Mouse (Mus musculus) G1E (cell line): ENCODE measurements at regions not wholly inside any gene's neighbourhood (a gene's known extent, or its start where the extent isn't known, plus 50 kb on each side); places are given as distances from the start of the nearest gene placed in this dataset.

Source experiments
- ATAC-seq: 2 replicates; pipeline ENCODE4 v1.8.0; 2016; ENCODE audit warnings: mild to moderate bottlenecking; ENCODE audit not compliant: insufficient number of reproducible peaks, poor library complexity, low FRiP score, severe bottlenecking; ENCODE audit errors: extremely low read depth
- DNase-seq: peaks from one replicate; pipeline ENCODE4 v3.0.0; 2012; ENCODE audit warnings: low spot score
- H3K27me3 ChIP-seq: 2 replicates; pipeline ENCODE4 v1.6.1; 2012; ENCODE audit warnings: mild to moderate bottlenecking, low read length, inconsistent platforms; ENCODE audit not compliant: insufficient read depth
- H3K36me3 ChIP-seq: replicated peaks from 2 replicates; pipeline ENCODE3; 2012; ENCODE audit warnings: mild to moderate bottlenecking, inconsistent platforms
- H3K4me1 ChIP-seq: 2 replicates; pipeline ENCODE4 v1.6.1; 2012; ENCODE audit warnings: low read depth, low read length, inconsistent platforms, mixed read lengths; ENCODE audit not compliant: insufficient read depth
- H3K4me3 ChIP-seq: 2 replicates; pipeline ENCODE4 v1.5.1; 2012; ENCODE audit warnings: low read depth, mild to moderate bottlenecking, inconsistent platforms, low read length, moderate library complexity, mixed read lengths
- H3K9me3 ChIP-seq: replicated peaks from 2 replicates; pipeline ENCODE4 v1.6.1; 2012; ENCODE audit warnings: inconsistent platforms
- CTCF ChIP-seq: IDR thresholded peaks from 2 replicates; pipeline ENCODE4 v1.5.1; 2012; ENCODE audit warnings: low read depth, low read length, inconsistent platforms, mixed read lengths
- GATA1 ChIP-seq: IDR thresholded peaks from 2 replicates; pipeline ENCODE4 v1.6.1; 2012; ENCODE audit warnings: borderline replicate concordance, low read length, inconsistent platforms, mixed read lengths
- GATA2 ChIP-seq: IDR thresholded peaks from 2 replicates; pipeline ENCODE4 v1.6.1; 2012; ENCODE audit warnings: low read depth, low read length, inconsistent platforms, borderline replicate concordance
- POLR2AphosphoS5 ChIP-seq: IDR thresholded peaks from 2 replicates; pipeline ENCODE4 v1.6.1; 2012; ENCODE audit warnings: low read depth, low read length, inconsistent platforms; ENCODE audit not compliant: insufficient replicate concordance
- TAL1 ChIP-seq: conservative IDR thresholded peaks from 2 replicates; pipeline ENCODE4 v1.6.1; 2012; ENCODE audit warnings: low read depth, low read length, inconsistent platforms, mixed read lengths

DNA sequence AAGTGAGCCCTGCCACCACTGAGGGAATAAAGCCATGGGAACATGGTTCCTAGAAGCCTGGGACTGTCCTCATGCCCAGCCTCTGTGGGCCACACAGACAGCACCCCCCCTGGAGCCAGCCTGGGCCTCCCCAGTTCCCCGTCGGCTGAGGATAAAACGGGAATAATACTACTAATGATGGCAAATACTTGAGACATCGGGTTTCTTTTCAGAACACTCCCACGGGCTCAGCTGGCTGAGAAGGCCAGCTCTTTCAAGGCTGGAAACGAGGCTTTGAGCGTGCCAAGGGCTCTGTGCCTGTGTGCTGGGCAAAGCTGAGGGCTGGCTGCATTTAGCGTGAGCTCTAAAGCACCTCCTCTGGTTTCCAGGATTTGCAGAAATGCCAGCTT is 183.7 kb downstream of the Bmp7 start:
- H3K27me3 ChIP-seq, result no peaks in the 10 kb centered on the region

DNA sequence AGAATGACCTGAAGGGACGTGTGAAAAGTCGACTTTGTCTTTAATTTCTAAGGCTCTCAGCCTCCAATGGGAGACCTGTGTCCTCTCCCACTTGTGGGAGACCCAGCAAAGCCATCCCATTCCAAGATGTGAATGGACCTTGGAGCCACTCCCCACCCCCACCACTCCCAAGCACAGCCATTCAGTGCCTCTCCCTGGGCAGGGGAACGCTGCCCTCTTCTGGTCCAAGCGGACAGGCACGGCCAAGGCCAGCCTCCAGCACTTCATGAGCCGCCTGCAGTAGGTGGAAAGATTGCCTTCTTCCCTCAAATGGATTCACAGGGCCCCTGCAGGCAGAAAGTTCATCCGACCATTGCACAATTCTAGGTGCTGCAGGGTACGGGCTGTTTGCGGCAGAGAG is 181.6 kb downstream of the Bmp7 start:
- no peak overlapping the region for H3K4me3 ChIP-seq
- DNase-seq (no peak), ATAC-seq (no peak)
- no peaks in the 10 kb centered on the region for H3K27me3 ChIP-seq
- H3K4me1 ChIP-seq, result no peaks in the 10 kb centered on the region
- peaks cover 84% of the 10 kb centered on the region for H3K9me3 ChIP-seq
- H3K36me3 ChIP-seq, result no peaks in the 10 kb centered on the region
- TF ChIP-seq GATA2 (no peak), TAL1 (no peak), CTCF (no peak), GATA1 (no peak), POLR2AphosphoS5 (no peak)

More for the DNA sequence above, 183.7 kb downstream of the Bmp7 start:
- Histone ChIP-seq H3K4me3 (no peak overlapping the region), H3K4me1 (no peaks in the 10 kb centered on the region), H3K9me3 (peaks cover 87% of the 10 kb centered on the region), H3K36me3 (no peaks in the 10 kb centered on the region)
- ATAC-seq (no peak), DNase-seq (no peak)
- TF ChIP-seq POLR2AphosphoS5, result no peak
- no peak for TF ChIP-seq CTCF
- no peak for TF ChIP-seq GATA2
- no peak for TF ChIP-seq TAL1
- TF ChIP-seq GATA1, result no peak

GRCm38 (mm10) chr2:172765260-172765659 is 174.9 kb downstream of the Bmp7 start:
- peaks cover 81% of the 10 kb centered on the region for H3K9me3 ChIP-seq
- H3K36me3 ChIP-seq, result no peaks in the 10 kb centered on the region
- no peaks in the 10 kb centered on the region for H3K27me3 ChIP-seq
- no peaks in the 10 kb centered on the region for H3K4me1 ChIP-seq
- no peak for TF ChIP-seq CTCF
- TF ChIP-seq TAL1, result no peak
- no peak for TF ChIP-seq GATA2
- no peak for TF ChIP-seq POLR2AphosphoS5
- TF ChIP-seq GATA1, result no peak
- H3K4me3 ChIP-seq, result no peak overlapping the region
- ATAC-seq (no peak), DNase-seq (no peak)

GRCm38 (mm10) chr2:172766403-172766802 is 173.7 kb downstream of the Bmp7 start:
- H3K36me3 ChIP-seq, result no peaks in the 10 kb centered on the region

GRCm38 (mm10) chr2:172768756-172769155 is 171.4 kb downstream of the Bmp7 start:
- Histone ChIP-seq H3K4me3 (no peak overlapping the region), H3K9me3 (peaks cover 87% of the 10 kb centered on the region), H3K4me1 (no peaks in the 10 kb centered on the region), H3K27me3 (no peaks in the 10 kb centered on the region), H3K36me3 (no peaks in the 10 kb centered on the region)
- no peak for DNase-seq
- no peak for ATAC-seq
- TF ChIP-seq GATA2, result no peak
- no peak for TF ChIP-seq POLR2AphosphoS5
- no peak for TF ChIP-seq GATA1
- no peak for TF ChIP-seq CTCF
- no peak for TF ChIP-seq TAL1

More at GRCm38 (mm10) chr2:172766403-172766802, 173.7 kb downstream of the Bmp7 start:
- DNase-seq (no peak), ATAC-seq (no peak)
- H3K9me3 ChIP-seq, result peaks cover 80% of the 10 kb centered on the region
- TF ChIP-seq GATA2 (no peak), GATA1 (no peak), POLR2AphosphoS5 (no peak), CTCF (no peak), TAL1 (no peak)
- no peak overlapping the region for H3K4me3 ChIP-seq
- H3K4me1 ChIP-seq, result no peaks in the 10 kb centered on the region
- H3K27me3 ChIP-seq, result no peaks in the 10 kb centered on the region

DNA sequence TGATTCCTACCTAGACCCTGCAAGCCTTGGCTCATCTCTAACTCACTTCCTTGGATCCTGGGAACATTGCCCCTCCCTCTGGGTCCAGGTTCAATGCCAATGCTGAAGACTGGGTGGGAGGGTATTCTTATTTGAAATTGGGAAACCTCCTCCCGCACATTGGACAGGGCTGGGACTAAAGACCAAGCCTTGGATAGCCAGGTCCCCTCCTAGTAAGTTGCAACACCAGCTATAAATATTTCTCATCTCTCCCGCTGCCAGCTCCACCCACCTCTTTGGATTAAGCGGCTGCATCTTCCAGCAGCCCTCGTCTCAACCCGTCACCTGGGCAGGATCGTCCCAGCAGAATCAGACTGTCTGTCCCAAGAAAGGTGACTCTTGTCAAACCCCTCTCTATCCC is 170.1 kb downstream of the Bmp7 start:
- no peak for TF ChIP-seq TAL1
- TF ChIP-seq GATA2, result no peak
- no peak for TF ChIP-seq CTCF
- TF ChIP-seq GATA1, result no peak
- TF ChIP-seq POLR2AphosphoS5, result no peak
- ATAC-seq, result no peak

DNA sequence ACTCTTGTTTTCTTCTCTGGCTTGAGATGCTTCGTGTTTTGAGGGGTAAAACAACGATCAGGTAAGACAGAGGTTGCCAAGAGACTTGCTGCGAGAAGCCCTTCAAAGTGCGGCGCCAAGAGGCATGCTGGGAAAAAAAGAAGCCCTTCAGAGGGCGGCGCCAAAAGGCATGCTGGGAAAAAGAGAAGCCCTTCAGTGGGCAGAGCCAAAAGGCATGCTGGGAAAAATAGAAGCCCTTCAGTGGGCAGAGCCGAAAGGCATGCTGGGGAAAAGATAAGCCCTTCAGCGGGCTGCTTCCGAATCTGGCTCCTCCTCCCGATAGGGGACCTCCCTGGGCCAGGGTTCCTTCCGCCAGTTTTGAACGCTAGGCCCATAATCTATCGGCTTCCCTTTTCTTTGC is 169.5 kb downstream of the Bmp7 start:
- H3K27me3 ChIP-seq, result no peaks in the 10 kb centered on the region
- no peak for ATAC-seq
- H3K36me3 ChIP-seq, result no peaks in the 10 kb centered on the region
- H3K4me1 ChIP-seq, result no peaks in the 10 kb centered on the region
- no peak overlapping the region for H3K4me3 ChIP-seq
- no peak for DNase-seq
- TF ChIP-seq CTCF (no peak), GATA2 (no peak), GATA1 (no peak), TAL1 (no peak), POLR2AphosphoS5 (no peak)
- H3K9me3 ChIP-seq, result peaks cover 89% of the 10 kb centered on the region

More for the DNA sequence above, 170.1 kb downstream of the Bmp7 start:
- Histone ChIP-seq H3K36me3 (no peaks in the 10 kb centered on the region), H3K4me3 (no peak overlapping the region), H3K9me3 (peaks cover 90% of the 10 kb centered on the region), H3K27me3 (no peaks in the 10 kb centered on the region), H3K4me1 (no peaks in the 10 kb centered on the region)
- DNase-seq, result no peak
